Mouse (Mus musculus): ENCODE data around the gene Zfp652.

GRCm38 (mm10) chr11:95726156-95726555 is 13.7 kb downstream of the Zfp652 start:
- TF ChIP-seq POLR2A (IDR thresholded peaks at IDR 0.05; ENCODE audit: control insufficient read depth, extremely low read depth, insufficient read depth, low read length, poor library complexity) (no peak), CTCF (IDR thresholded peaks at IDR 0.05; ENCODE audit: borderline replicate concordance, control insufficient read depth, extremely low read depth, insufficient read depth, low read length, poor library complexity) (no peak)

Measured in thymus, adult 2 months (tissue).